Mouse (Mus musculus) myocyte (in vitro differentiated cells): ENCODE data around the gene Neurog3. TPM values are rescaled to one million over a fixed set of nuclear protein-coding genes. Genes with fewer than 3 reads are reported as not detected.
A peak's percentile ranks its signal among the peaks of the same experiment; 100 is the strongest.

ENCODE experiments used
- H3K27me3 ChIP-seq: one replicate; pipeline ENCODE4 v1.6.1; 2011; ENCODE audit not compliant: control insufficient read depth, insufficient read depth, insufficient read length
- H3K36me3 ChIP-seq: one replicate; pipeline ENCODE4 v1.6.1; 2011; ENCODE audit not compliant: control insufficient read depth, insufficient read depth
- H3K4me2 ChIP-seq: one replicate; pipeline ENCODE4 v1.6.1; 2011; ENCODE audit warnings: low read depth, control low read depth
- H3K4me3 ChIP-seq: one replicate; pipeline ENCODE4 v1.5.1; 2011; ENCODE audit warnings: mild to moderate bottlenecking, control low read depth, moderate library complexity
- H3K79me2 ChIP-seq: one replicate; pipeline ENCODE4 v1.6.1; 2011; ENCODE audit not compliant: control insufficient read depth, insufficient read depth
- H3ac ChIP-seq: one replicate; pipeline ENCODE4 v1.6.1; 2011; ENCODE audit not compliant: control insufficient read depth, insufficient read length
- CEBPB ChIP-seq: IDR thresholded peaks from 2 replicates; pipeline ENCODE4 v1.6.1; 2011; ENCODE audit warnings: mild to moderate bottlenecking, moderate library complexity; ENCODE audit not compliant: poor library complexity, insufficient read depth, severe bottlenecking
- E2F4 ChIP-seq: IDR thresholded peaks from one replicate; pipeline ENCODE4 v1.6.1; 2011; ENCODE audit warnings: mild to moderate bottlenecking, control low read depth, moderate library complexity; ENCODE audit not compliant: insufficient read depth
- MAX ChIP-seq: IDR thresholded peaks from one replicate; pipeline ENCODE4 v1.6.1; 2011; ENCODE audit warnings: low read depth, mild to moderate bottlenecking, control low read depth
- MYOD1 ChIP-seq, 3 experiments: IDR thresholded peaks; one replicate each; pipeline ENCODE4 v1.6.1; 2011; ENCODE audit warnings: control low read depth in 2 of 3, low read depth in 2 of 3, mild to moderate bottlenecking in 2 of 3, moderate library complexity in 1 of 3; ENCODE audit not compliant: insufficient read length in 2 of 3, control insufficient read depth in 1 of 3
- MYOG ChIP-seq, 3 experiments: IDR thresholded peaks; one replicate each; pipeline ENCODE4 v1.6.1; 2011; ENCODE audit warnings: control low read depth in 2 of 3, low read depth in 2 of 3, mild to moderate bottlenecking in 2 of 3; ENCODE audit not compliant: insufficient read length in 2 of 3, control insufficient read depth in 1 of 3, insufficient read depth in 1 of 3
- POLR2A ChIP-seq: IDR thresholded peaks from one replicate; pipeline ENCODE4 v1.6.1; 2011; ENCODE audit warnings: low read depth, mild to moderate bottlenecking, control low read depth, moderate library complexity; ENCODE audit not compliant: insufficient read length
- POLR2AphosphoS2 ChIP-seq: IDR thresholded peaks from one replicate; pipeline ENCODE4 v1.6.1; 2011; ENCODE audit warnings: low read depth, control low read depth; ENCODE audit not compliant: insufficient read length
- REST ChIP-seq: IDR thresholded peaks from one replicate; pipeline ENCODE4 v1.6.1; 2011; ENCODE audit warnings: mild to moderate bottlenecking, control low read depth, moderate library complexity; ENCODE audit not compliant: insufficient read depth, insufficient read length
- SRF ChIP-seq: IDR thresholded peaks from one replicate; pipeline ENCODE4 v1.6.1; 2011; ENCODE audit warnings: low read depth; ENCODE audit not compliant: control insufficient read depth, insufficient read length
- TCF12 ChIP-seq: IDR thresholded peaks from one replicate; pipeline ENCODE4 v1.6.1; 2011; ENCODE audit warnings: mild to moderate bottlenecking, control low read depth; ENCODE audit not compliant: poor library complexity, insufficient read depth, severe bottlenecking
- TCF3 ChIP-seq: IDR thresholded peaks from one replicate; pipeline ENCODE4 v1.6.1; 2011; ENCODE audit warnings: low read depth, control low read depth; ENCODE audit not compliant: insufficient read length
- USF1 ChIP-seq: IDR thresholded peaks from one replicate; pipeline ENCODE4 v1.6.1; 2011; ENCODE audit warnings: low read depth, mild to moderate bottlenecking, control low read depth, moderate library complexity
- polyA plus RNA-seq: library from polyadenylated mRNA; unstranded; fragments of >200 nt; fragmentation: generic; extraction: Trizol; gene quantifications from one replicate; pipeline ENCODE4 v1.2.1, GENCODE M21; 2012; ENCODE audit warnings: missing spikeins

Gene Neurog3
- polyA plus RNA-seq, 1 experiment: not detected

- Histone ChIP-seq H3K36me3 (no peaks in the 10 kb centered on the region), H3ac (no peak overlapping the region), H3K4me3 (no peak overlapping the region), H3K27me3 (peaks cover 44% of the 10 kb centered on the region), H3K4me2 (no peak overlapping the region), H3K79me2 (no peaks in the 10 kb centered on the region)
- TF ChIP-seq SRF (no peak), E2F4 (no peak), MAX (no peak), MYOD1 (IDR thresholded peaks at IDR 0.05; ENCODE audit: control insufficient read depth in 1 of 3, insufficient read length in 2 of 3, low read depth in 2 of 3) (no peak), POLR2AphosphoS2 (no peak), TCF3 (no peak), MYOG (IDR thresholded peaks at IDR 0.05; ENCODE audit: control insufficient read depth in 1 of 3, insufficient read depth in 1 of 3, insufficient read length in 2 of 3, low read depth in 2 of 3) (no peak), TCF12 (no peak), CEBPB (no peak), POLR2A (no peak), USF1 (no peak), REST (no peak)
Observed at GRCm38 (mm10) chr10:62162410-62162809, 29.5 kb downstream of the Neurog3 start.

- Histone ChIP-seq H3K27me3 (no peaks in the 10 kb centered on the region), H3K79me2 (no peaks in the 10 kb centered on the region), H3K36me3 (no peaks in the 10 kb centered on the region), H3K4me3 (no peak overlapping the region), H3K4me2 (no peak overlapping the region), H3ac (no peak overlapping the region)
- TF ChIP-seq USF1 (no peak), REST (no peak)
Observed at GRCm38 (mm10) chr10:62172841-62173553, 40.1 kb downstream of the Neurog3 start.

GRCm38 (mm10) chr10:62173941-62174448 is 41.1 kb downstream of the Neurog3 start:
- TF ChIP-seq MAX: no peak
- TF ChIP-seq TCF12: no peak
- TF ChIP-seq POLR2AphosphoS2: no peak
- no peak for TF ChIP-seq REST
- no peak for TF ChIP-seq SRF
- no peak for TF ChIP-seq E2F4
- TF ChIP-seq MYOG (IDR thresholded peaks at IDR 0.05; ENCODE audit: control insufficient read depth in 1 of 3, insufficient read depth in 1 of 3, insufficient read length in 2 of 3, low read depth in 2 of 3): no peak
- TF ChIP-seq USF1: no peak
- no peak for TF ChIP-seq MYOD1 (IDR thresholded peaks at IDR 0.05; ENCODE audit: control insufficient read depth in 1 of 3, insufficient read length in 2 of 3, low read depth in 2 of 3)

GRCm38 (mm10) chr10:62174533-62175313 is 41.8 kb downstream of the Neurog3 start:
- Histone ChIP-seq H3K27me3 (no peaks in the 10 kb centered on the region), H3K4me2 (no peak overlapping the region), H3ac (no peak overlapping the region), H3K79me2 (no peaks in the 10 kb centered on the region), H3K36me3 (no peaks in the 10 kb centered on the region), H3K4me3 (no peak overlapping the region)
- TF ChIP-seq POLR2A: no peak
- TF ChIP-seq SRF: no peak
- TF ChIP-seq E2F4: no peak
- no peak for TF ChIP-seq MYOG (IDR thresholded peaks at IDR 0.05; ENCODE audit: control insufficient read depth in 1 of 3, insufficient read depth in 1 of 3, insufficient read length in 2 of 3, low read depth in 2 of 3)
- no peak for TF ChIP-seq TCF12
- no peak for TF ChIP-seq CEBPB
- no peak for TF ChIP-seq TCF3
- no peak for TF ChIP-seq REST
- no peak for TF ChIP-seq USF1
- TF ChIP-seq MAX: no peak
- no peak for TF ChIP-seq MYOD1 (IDR thresholded peaks at IDR 0.05; ENCODE audit: control insufficient read depth in 1 of 3, insufficient read length in 2 of 3, low read depth in 2 of 3)
- no peak for TF ChIP-seq POLR2AphosphoS2

More at GRCm38 (mm10) chr10:62173941-62174448, 41.1 kb downstream of the Neurog3 start:
- H3K4me3 ChIP-seq: no peak overlapping the region
- H3K4me2 ChIP-seq: no peak overlapping the region
- no peaks in the 10 kb centered on the region for H3K27me3 ChIP-seq
- H3ac ChIP-seq: no peak overlapping the region
- H3K79me2 ChIP-seq: no peaks in the 10 kb centered on the region
- H3K36me3 ChIP-seq: no peaks in the 10 kb centered on the region

- no peak overlapping the region for H3ac ChIP-seq
- TF ChIP-seq MYOD1 (IDR thresholded peaks at IDR 0.05; ENCODE audit: control insufficient read depth in 1 of 3, insufficient read length in 2 of 3, low read depth in 2 of 3) (peak in 1 of 3 experiments; percentile 75), TCF12 (no peak)
- no peak overlapping the region for H3K4me2 ChIP-seq
- H3K4me3 ChIP-seq: no peak overlapping the region
- no peaks in the 10 kb centered on the region for H3K79me2 ChIP-seq
- H3K36me3 ChIP-seq: no peaks in the 10 kb centered on the region
- H3K27me3 ChIP-seq: no peaks in the 10 kb centered on the region
Observed at GRCm38 (mm10) chr10:62179944-62180343, 47.1 kb downstream of the Neurog3 start.
